Mouse (Mus musculus) MEL (cell line): ENCODE results near the gene Ctsg. TPM values are rescaled to one million over a fixed set of nuclear protein-coding genes. Genes with fewer than 3 reads are reported as not detected.
A peak's percentile ranks its signal among the peaks of the same experiment; 100 is the strongest.

Source experiments
- DNase-seq: peaks from one replicate; pipeline ENCODE4 v3.0.0; 2011; ENCODE audit warnings: low read depth, low spot score
- H3K27ac ChIP-seq: 2 replicates; pipeline ENCODE4 v1.5.1; 2012; ENCODE audit warnings: low read depth, mild to moderate bottlenecking, control low read depth, low read length, moderate library complexity; ENCODE audit not compliant: control insufficient read depth
- H3K27me3 ChIP-seq, 2 experiments: fragments of 150-350 bp in 1 of 2; sonication (generic) in 1 of 2; 2 replicates each; pipeline ENCODE4 v1.6.1; 2012; ENCODE audit warnings: low read length in 2 of 2, mild to moderate bottlenecking in 2 of 2, improper control_type of control experiment in 1 of 2, moderate library complexity in 1 of 2; ENCODE audit not compliant: insufficient read depth in 2 of 2, control insufficient read depth in 1 of 2
- H3K36me3 ChIP-seq, 2 experiments: 2 replicates each; pipeline ENCODE4 v1.6.1; 2012 to 2014; ENCODE audit warnings: low read length in 2 of 2, improper control_type of control experiment in 1 of 2, inconsistent platforms in 1 of 2, mild to moderate bottlenecking in 1 of 2; ENCODE audit not compliant: insufficient read depth in 2 of 2, control insufficient read depth in 1 of 2
- H3K4me1 ChIP-seq, 2 experiments: fragments of 150-350 bp in 1 of 2; sonication (generic) in 1 of 2; 2 replicates each; pipeline ENCODE4 v1.6.1; 2012; ENCODE audit warnings: low read length in 2 of 2, improper control_type of control experiment in 1 of 2, mild to moderate bottlenecking in 1 of 2; ENCODE audit not compliant: insufficient read depth in 2 of 2, control insufficient read depth in 1 of 2
- H3K4me3 ChIP-seq, 2 experiments: fragments of 150-350 bp in 1 of 2; sonication (generic) in 1 of 2; 2 replicates each; pipeline ENCODE4 v1.5.1; 2012; ENCODE audit warnings: low read depth in 2 of 2, low read length in 2 of 2, mild to moderate bottlenecking in 2 of 2, moderate library complexity in 2 of 2, control low read depth in 1 of 2, improper control_type of control experiment in 1 of 2; ENCODE audit not compliant: control insufficient read depth in 1 of 2, insufficient read depth in 1 of 2
- H3K79me2 ChIP-seq: 2 replicates; pipeline ENCODE4 v1.6.1; 2012; ENCODE audit warnings: mild to moderate bottlenecking, low read length, moderate library complexity; ENCODE audit not compliant: control insufficient read depth, poor library complexity, insufficient read depth
- H3K9ac ChIP-seq: 2 replicates; pipeline ENCODE4 v1.6.1; 2012; ENCODE audit warnings: low read depth, mild to moderate bottlenecking, control low read depth, low read length, moderate library complexity; ENCODE audit not compliant: control insufficient read depth, poor library complexity, severe bottlenecking
- H3K9me3 ChIP-seq: fragments of 150-350 bp; sonication (generic); replicated peaks from 2 replicates; pipeline ENCODE4 v1.6.1; 2012; ENCODE audit warnings: mild to moderate bottlenecking, low read length, improper control_type of control experiment, moderate library complexity; ENCODE audit not compliant: insufficient read depth
- CTCF ChIP-seq, 3 experiments: IDR thresholded peaks in 2 of 3; conservative IDR thresholded peaks in 1 of 3; 2 replicates each; pipeline ENCODE4 v1.5.1; 2011 to 2012; ENCODE audit warnings: low read length in 3 of 3, low read depth in 2 of 3, mild to moderate bottlenecking in 2 of 3, improper control_type of control experiment in 1 of 3, inconsistent platforms in 1 of 3, mixed read lengths in 1 of 3, moderate library complexity in 1 of 3; ENCODE audit not compliant: control insufficient read depth in 1 of 3, insufficient read depth in 1 of 3, poor library complexity in 1 of 3, severe bottlenecking in 1 of 3
- EP300 ChIP-seq, 2 experiments: IDR thresholded peaks; 2 replicates each; pipeline ENCODE4 v1.6.1; 2011; ENCODE audit warnings: improper control_type of control experiment in 2 of 2, low read length in 2 of 2, low read depth in 1 of 2, mild to moderate bottlenecking in 1 of 2
- ETS1 ChIP-seq: IDR thresholded peaks from 2 replicates; pipeline ENCODE4 v1.6.1; 2012; ENCODE audit warnings: low read depth, mild to moderate bottlenecking, inconsistent platforms, low read length, improper control_type of control experiment, moderate library complexity
- GABPA ChIP-seq: IDR thresholded peaks from 2 replicates; pipeline ENCODE4 v1.6.1; 2012; ENCODE audit warnings: low read depth, mild to moderate bottlenecking, inconsistent platforms, low read length, improper control_type of control experiment, moderate library complexity
- GATA1 ChIP-seq: IDR thresholded peaks from 2 replicates; pipeline ENCODE4 v1.6.1; 2011; ENCODE audit warnings: low read depth, low read length, improper control_type of control experiment
- HCFC1 ChIP-seq: IDR thresholded peaks from 2 replicates; pipeline ENCODE4 v1.6.1; 2012; ENCODE audit warnings: low read depth, mild to moderate bottlenecking, inconsistent platforms, low read length, improper control_type of control experiment, moderate library complexity
- KAT2A ChIP-seq: conservative IDR thresholded peaks from 2 replicates; pipeline ENCODE4 v1.6.1; 2012; ENCODE audit warnings: low read depth, low read length, improper control_type of control experiment, inconsistent platforms
- MAFK ChIP-seq: IDR thresholded peaks from 2 replicates; pipeline ENCODE4 v1.6.1; 2011; ENCODE audit warnings: low read depth, mild to moderate bottlenecking, low read length, improper control_type of control experiment, borderline replicate concordance
- MYC ChIP-seq: IDR thresholded peaks from 2 replicates; pipeline ENCODE4 v1.6.1; 2011; ENCODE audit warnings: low read depth, mild to moderate bottlenecking, low read length, improper control_type of control experiment, moderate library complexity
- NELFE ChIP-seq: IDR thresholded peaks from 2 replicates; pipeline ENCODE4 v1.6.1; 2011; ENCODE audit warnings: low read depth, low read length, improper control_type of control experiment
- NRF1 ChIP-seq: IDR thresholded peaks from 2 replicates; pipeline ENCODE4 v1.6.1; 2014; ENCODE audit warnings: low read depth, mild to moderate bottlenecking, inconsistent platforms, low read length, improper control_type of control experiment, moderate library complexity; ENCODE audit not compliant: poor library complexity, insufficient read depth, severe bottlenecking
- POLR2A ChIP-seq, 2 experiments: IDR thresholded peaks; 2 replicates each; pipeline ENCODE4 v1.6.1; 2011 to 2012; ENCODE audit warnings: low read length in 2 of 2, mild to moderate bottlenecking in 2 of 2, control low read depth in 1 of 2, improper control_type of control experiment in 1 of 2, low read depth in 1 of 2, moderate library complexity in 1 of 2; ENCODE audit not compliant: control insufficient read depth in 1 of 2, insufficient read depth in 1 of 2, poor library complexity in 1 of 2
- RAD21 ChIP-seq: IDR thresholded peaks from 2 replicates; pipeline ENCODE4 v1.6.1; 2011; ENCODE audit warnings: mild to moderate bottlenecking, low read depth, low read length, improper control_type of control experiment
- SMC3 ChIP-seq: IDR thresholded peaks from 2 replicates; pipeline ENCODE4 v1.6.1; 2011; ENCODE audit warnings: low read depth, low read length, improper control_type of control experiment
- TAL1 ChIP-seq: IDR thresholded peaks from 2 replicates; pipeline ENCODE4 v1.6.1; 2012; ENCODE audit warnings: mild to moderate bottlenecking, inconsistent platforms, low read length, moderate library complexity, mixed read lengths
- TCF12 ChIP-seq: IDR thresholded peaks from 2 replicates; pipeline ENCODE4 v1.6.1; 2014; ENCODE audit warnings: low read depth, mild to moderate bottlenecking, inconsistent platforms, low read length, improper control_type of control experiment, moderate library complexity
- UBTF ChIP-seq: IDR thresholded peaks from 2 replicates; pipeline ENCODE4 v1.6.1; 2012; ENCODE audit warnings: low read depth, mild to moderate bottlenecking, inconsistent platforms, low read length, improper control_type of control experiment, moderate library complexity, borderline replicate concordance; ENCODE audit not compliant: insufficient read depth
- USF1 ChIP-seq: IDR thresholded peaks from 2 replicates; pipeline ENCODE4 v1.6.1; 2014; ENCODE audit warnings: low read depth, mild to moderate bottlenecking, inconsistent platforms, low read length, improper control_type of control experiment, moderate library complexity
- ZKSCAN1 ChIP-seq: IDR thresholded peaks from 2 replicates; pipeline ENCODE4 v1.6.1; 2012; ENCODE audit warnings: low read depth, mild to moderate bottlenecking, inconsistent platforms, low read length, improper control_type of control experiment, moderate library complexity
- polyA plus RNA-seq, 2 experiments: library from polyadenylated mRNA; stranded (reverse) in 1 of 2; unstranded in 1 of 2; fragments of >175 nt in 1 of 2; fragments of >200 nt in 1 of 2; gene quantifications; 2 replicates each; pipeline versions ENCODE4 v1.2.1 to v1.2.4; 2012; ENCODE audit warnings: low replicate concordance in 2 of 2, low read depth in 1 of 2; ENCODE audit not compliant: insufficient read length in 2 of 2, insufficient read depth in 1 of 2, missing spikeins in 1 of 2
- total RNA-seq: library from RNA; depleted of rRNA; stranded (reverse); fragments of 300-350 nt; gene quantifications from 2 replicates; pipeline ENCODE4 v1.2.3, GENCODE M21; 2012; rRNA removed

Gene Ctsg
- total and polyA plus RNA-seq, 3 experiments, result not detected

GRCm38 (mm10) chr14:56057722-56058121 lies 44.7 kb downstream of the Ctsg start:
- no peak overlapping the region for H3K27ac ChIP-seq
- H3K9me3 ChIP-seq, result no peaks in the 10 kb centered on the region
- H3K4me1 ChIP-seq, result peaks cover 0 to 7% of the 10 kb centered on the region in 2 experiments; a peak in 2 of 4 replicates
- TF ChIP-seq KAT2A (no peak), NRF1 (no peak), ETS1 (no peak), SMC3 (no peak), RAD21 (no peak), MYC (no peak), POLR2A (IDR thresholded peaks at IDR 0.05; ENCODE audit: control insufficient read depth in 1 of 2, insufficient read depth in 1 of 2, low read depth in 1 of 2, low read length in 2 of 2, poor library complexity in 1 of 2) (no peak), NELFE (no peak), GATA1 (peak; percentile 36; the same call in 1 of the 2 replicates), HCFC1 (no peak), TAL1 (no peak), MAFK (no peak), CTCF (IDR thresholded peaks at IDR 0.05 in 2 of 3, conservative IDR thresholded peaks at IDR 0.05 in 1 of 3; ENCODE audit: control insufficient read depth in 1 of 3, insufficient read depth in 1 of 3, low read depth in 2 of 3, low read length in 3 of 3, poor library complexity in 1 of 3, severe bottlenecking in 1 of 3) (no peak), USF1 (no peak), EP300 (IDR thresholded peaks at IDR 0.05; ENCODE audit: low read depth in 1 of 2, low read length in 2 of 2) (peak; percentile 55 to 68; a peak in 3 of 4 replicates), TCF12 (peak; percentile 24; the same call in 1 of the 2 replicates)
- no peaks in the 10 kb centered on the region for H3K79me2 ChIP-seq
- no peak overlapping the region for H3K9ac ChIP-seq
- H3K36me3 ChIP-seq, result peaks cover 0 to 2% of the 10 kb centered on the region in 2 experiments; a peak in 1 of 4 replicates
- peak; percentile 20 for DNase-seq
- no peaks in the 10 kb centered on the region; a peak in 1 of 4 replicates for H3K27me3 ChIP-seq
- H3K4me3 ChIP-seq, result no peak overlapping the region

GRCm38 (mm10) chr14:56055408-56055807 lies 47.0 kb downstream of the Ctsg start:
- Histone ChIP-seq H3K27me3 (no peaks in the 10 kb centered on the region; a peak in 2 of 4 replicates), H3K4me1 (peaks cover 0 to 7% of the 10 kb centered on the region in 2 experiments; a peak in 2 of 4 replicates), H3K4me3 (no peak overlapping the region), H3K9ac (no peak overlapping the region), H3K27ac (no peak overlapping the region), H3K36me3 (peaks cover 0 to 2% of the 10 kb centered on the region in 2 experiments; a peak in 1 of 4 replicates), H3K79me2 (no peaks in the 10 kb centered on the region), H3K9me3 (no peaks in the 10 kb centered on the region)
- TF ChIP-seq GABPA (no peak), UBTF (no peak), SMC3 (0 out of 2 replicates have a peak, but pooled peaks have one; percentile 11), CTCF (IDR thresholded peaks at IDR 0.05 in 2 of 3, conservative IDR thresholded peaks at IDR 0.05 in 1 of 3; ENCODE audit: control insufficient read depth in 1 of 3, insufficient read depth in 1 of 3, low read depth in 2 of 3, low read length in 3 of 3, poor library complexity in 1 of 3, severe bottlenecking in 1 of 3) (peak in 2 of 3 experiments; percentile 16 to 42; a peak in 3 of 6 replicates), ZKSCAN1 (no peak)
- peak; percentile 34 for DNase-seq

Other genes with a start within 250 kb of the Ctsg start
- not detected in 2 replicates for gene Nynrin, start 248.6 kb downstream of the Ctsg start, total RNA-seq
- gene Nynrin, start 248.6 kb downstream of the Ctsg start, polyA plus RNA-seq, result not detected
- not detected in 2 replicates for gene Cbln3, start 218.2 kb downstream of the Ctsg start, total RNA-seq
- under 1 TPM in 1 of 2 experiments, not detected in 1; 0.19 TPM for gene Cbln3, start 218.2 kb downstream of the Ctsg start, polyA plus RNA-seq
- 5.2 and 6.0 TPM in 2 replicates for gene Khnyn, start 217.6 kb downstream of the Ctsg start, total RNA-seq
- 10 to 100 TPM in 1 of 2 experiments, not detected in 1; 13.3 TPM for gene Khnyn, start 217.6 kb downstream of the Ctsg start, polyA plus RNA-seq
- 1.1 TPM in 2 replicates for gene Sdr39u1, start 202.3 kb downstream of the Ctsg start, total RNA-seq
- gene Sdr39u1, start 202.3 kb downstream of the Ctsg start, polyA plus RNA-seq, result 1 to 10 TPM in 1 of 2 experiments, not detected in 1; 2.3 TPM
- 0.19 TPM in 1 of 2 replicates, not detected in the other for gene Cma1, start 157.9 kb downstream of the Ctsg start, total RNA-seq
- under 1 TPM in 1 of 2 experiments, not detected in 1; 0.13 TPM for gene Cma1, start 157.9 kb downstream of the Ctsg start, polyA plus RNA-seq
- not detected in 2 replicates for gene Cma2, start 151.6 kb downstream of the Ctsg start, total RNA-seq
- not detected for gene Cma2, start 151.6 kb downstream of the Ctsg start, polyA plus RNA-seq
- gene Mcpt1, start 84.6 kb downstream of the Ctsg start, total RNA-seq, result not detected in 2 replicates
- gene Mcpt1, start 84.6 kb downstream of the Ctsg start, polyA plus RNA-seq, result not detected
- gene Mcpt9, start 72.1 kb downstream of the Ctsg start, total RNA-seq, result 0.08 TPM in 1 of 2 replicates, not detected in the other
- gene Mcpt9, start 72.1 kb downstream of the Ctsg start, polyA plus RNA-seq, result not detected
- 5.0 and 25.6 TPM in 2 replicates for gene Mcpt2, start 60.5 kb downstream of the Ctsg start, total RNA-seq
- gene Mcpt2, start 60.5 kb downstream of the Ctsg start, polyA plus RNA-seq, result 1 to 10 TPM in 1 of 2 experiments, not detected in 1; 1.6 TPM
- not detected in 2 replicates for gene Mcpt4, start 40.3 kb downstream of the Ctsg start, total RNA-seq
- not detected for gene Mcpt4, start 40.3 kb downstream of the Ctsg start, polyA plus RNA-seq
- gene Mcpt8, start 17.3 kb downstream of the Ctsg start, total RNA-seq, result not detected in 2 replicates
- gene Mcpt8, start 17.3 kb downstream of the Ctsg start, polyA plus RNA-seq, result not detected
- not detected in 2 replicates for gene Gzme, start 18.1 kb upstream of the Ctsg start, total RNA-seq
- not detected for gene Gzme, start 18.1 kb upstream of the Ctsg start, polyA plus RNA-seq
- not detected in 2 replicates for gene Gzmd, start 30.0 kb upstream of the Ctsg start, total RNA-seq
- not detected for gene Gzmd, start 30.0 kb upstream of the Ctsg start, polyA plus RNA-seq
- gene Gzmg, start 57.0 kb upstream of the Ctsg start, total RNA-seq, result not detected in 2 replicates
- not detected for gene Gzmg, start 57.0 kb upstream of the Ctsg start, polyA plus RNA-seq
- not detected in 2 replicates for gene Gzmn, start 72.0 kb upstream of the Ctsg start, total RNA-seq
- not detected for gene Gzmn, start 72.0 kb upstream of the Ctsg start, polyA plus RNA-seq
- not detected in 2 replicates for gene Gzmf, start 108.8 kb upstream of the Ctsg start, total RNA-seq
- not detected for gene Gzmf, start 108.8 kb upstream of the Ctsg start, polyA plus RNA-seq
- gene Gzmc, start 132.1 kb upstream of the Ctsg start, total RNA-seq, result not detected in 2 replicates
- gene Gzmc, start 132.1 kb upstream of the Ctsg start, polyA plus RNA-seq, result not detected
- 1.4 and 1.7 TPM in 2 replicates for gene Gzmb, start 159.7 kb upstream of the Ctsg start, total RNA-seq
- under 1 TPM in 1 of 2 experiments, not detected in 1; 0.64 TPM for gene Gzmb, start 159.7 kb upstream of the Ctsg start, polyA plus RNA-seq